Mouse (Mus musculus) kidney, embryonic 14.5 days (tissue): ENCODE results near the gene Lrrc8e. TPM values are rescaled to one million over a fixed set of nuclear protein-coding genes. Genes with fewer than 3 reads are reported as not detected.

Experiments used
- ATAC-seq: fragments of 200-750 bp; cut with Nextera tagmentation; 2 replicates; pipeline ENCODE4 v1.8.0; 2017; ENCODE audit warnings: moderate number of reproducible peaks, mild to moderate bottlenecking, moderate TSS enrichment, moderate library complexity; ENCODE audit not compliant: low FRiP score, low TSS enrichment
- H3K27ac ChIP-seq: fragments of 300-500 bp; sonication (generic); 2 replicates; pipeline ENCODE4 v1.5.1; 2014; ENCODE audit warnings: low read depth, mild to moderate bottlenecking, low read length, moderate library complexity, mixed read lengths
- H3K27me3 ChIP-seq: fragments of 300-500 bp; sonication (generic); 2 replicates; pipeline ENCODE4 v1.6.1; 2014; ENCODE audit warnings: mild to moderate bottlenecking, low read length; ENCODE audit not compliant: control insufficient read depth, insufficient read depth
- H3K36me3 ChIP-seq: fragments of 300-500 bp; sonication (generic); 2 replicates; pipeline ENCODE4 v1.6.1; 2014; ENCODE audit warnings: low read length, mixed read lengths; ENCODE audit not compliant: control insufficient read depth, insufficient read depth
- H3K4me1 ChIP-seq: fragments of 300-500 bp; sonication (generic); 2 replicates; pipeline ENCODE4 v1.6.1; 2014; ENCODE audit warnings: low read length, mixed read lengths; ENCODE audit not compliant: control insufficient read depth, insufficient read depth
- H3K4me2 ChIP-seq: fragments of 300-500 bp; sonication (generic); replicated peaks from 2 replicates; pipeline ENCODE4 v1.6.1; 2014; ENCODE audit warnings: low read depth, mild to moderate bottlenecking, low read length
- H3K4me3 ChIP-seq: fragments of 300-500 bp; sonication (generic); 2 replicates; pipeline ENCODE4 v1.5.1; 2014; ENCODE audit warnings: mild to moderate bottlenecking, low read length
- H3K9ac ChIP-seq: fragments of 300-500 bp; sonication (generic); 2 replicates; pipeline ENCODE4 v1.6.1; 2014; ENCODE audit warnings: low read depth, mild to moderate bottlenecking, low read length, moderate library complexity
- H3K9me3 ChIP-seq: fragments of 300-500 bp; sonication (generic); 2 replicates; pipeline ENCODE4 v1.6.1; 2016; ENCODE audit warnings: low read length; ENCODE audit not compliant: control insufficient read depth
- WGBS: fragments of 180-500 bp; shearing (Covaris S2); extraction: QIAGEN DNeasy Blood & Tissue Kit; methylation state at CpG from one replicate; pipeline ENCODE4 v1.1.7; 2014; 5-methylcytosine and 5-hydroxymethylcytosine counted together
- polyA plus RNA-seq: library from polyadenylated mRNA; unstranded; fragments of >200 nt; fragmentation: Nextera tagmentation; extraction: Ambion mirVana; gene quantifications from 2 replicates; pipeline ENCODE4 v1.2.1, GENCODE M21; 2014

Gene Lrrc8e
- polyA plus RNA-seq, 1 experiment from 2014 or later = 0.43 TPM

GRCm38 (mm10) chr8:4230612-4231351, 4.2 kb downstream of the Lrrc8e start:
- Histone ChIP-seq H3K9me3 (no peaks in the 10 kb centered on the region), H3K4me3 (no peak overlapping the region), H3K27ac (no peak overlapping the region), H3K36me3 (no peaks in the 10 kb centered on the region), H3K9ac (no peak overlapping the region), H3K27me3 (no peaks in the 10 kb centered on the region; the same call in none of the 2 replicates), H3K4me1 (0 out of 2 replicates have a peak, but pooled peaks cover 3% of the 10 kb centered on the region), H3K4me2 (no peak overlapping the region)
- 53% methylated on average over 10 of the region's 10 CpGs for WGBS
- ATAC-seq = no peak

- 23% methylated on average over 15 of the region's 15 CpGs for WGBS
- no peak; the same call in none of the 2 replicates for ATAC-seq
- peak overlapping the region; percentile 83 for H3K4me3 ChIP-seq
Observed at GRCm38 (mm10) chr8:4237814-4238433, 11.3 kb downstream of the Lrrc8e start.

GRCm38 (mm10) chr8:4238434-4239192, 12.0 kb downstream of the Lrrc8e start, which contains the start of the genes Map2k7 and Gm49320:
Gene Map2k7 (plus strand): TSS chr8:4238740.
Gene Gm49320 (plus strand): TSS chr8:4238865.
- no peaks in the 10 kb centered on the region for H3K9me3 ChIP-seq
- H3K4me1 ChIP-seq = peaks cover 11% of the 10 kb centered on the region
- WGBS = under 1% methylated on average over 61 of the region's 71 CpGs
- peak within 1 kb of the TSS; percentile 83 for H3K4me3 ChIP-seq
- H3K27me3 ChIP-seq = no peaks in the 10 kb centered on the region
- peak within 1 kb of the TSS; percentile 77 for H3K4me2 ChIP-seq
- peak within 1 kb of the TSS; percentile 81 for H3K9ac ChIP-seq
- peak within 1 kb of the TSS; percentile 93 for H3K27ac ChIP-seq
- ATAC-seq = peak; percentile 96
- H3K36me3 ChIP-seq = peaks cover 27% of the 10 kb centered on the region

More at GRCm38 (mm10) chr8:4237814-4238433, 11.3 kb downstream of the Lrrc8e start:
- Histone ChIP-seq H3K4me1 (peaks cover 11% of the 10 kb centered on the region), H3K27me3 (no peaks in the 10 kb centered on the region), H3K36me3 (peaks cover 21% of the 10 kb centered on the region), H3K9ac (peak overlapping the region; percentile 65), H3K27ac (peak overlapping the region; percentile 93), H3K9me3 (no peaks in the 10 kb centered on the region), H3K4me2 (peak overlapping the region; percentile 53)

- no peaks in the 10 kb centered on the region for H3K9me3 ChIP-seq
- peak overlapping the region; percentile 83 for H3K4me3 ChIP-seq
- H3K9ac ChIP-seq = peak overlapping the region; percentile 81
- H3K4me1 ChIP-seq = peaks cover 11% of the 10 kb centered on the region
- peaks cover 35% of the 10 kb centered on the region for H3K36me3 ChIP-seq
- 11% methylated on average over 19 of the region's 19 CpGs for WGBS
- ATAC-seq = peak; percentile 5; the same call in 1 of the 2 replicates
- peak overlapping the region; percentile 77 for H3K4me2 ChIP-seq
- peak overlapping the region; percentile 86 for H3K27ac ChIP-seq
- no peaks in the 10 kb centered on the region for H3K27me3 ChIP-seq
Observed at GRCm38 (mm10) chr8:4239193-4239890, 12.7 kb downstream of the Lrrc8e start.

- 93% methylated on average over 5 of the region's 5 CpGs for WGBS
- no peaks in the 10 kb centered on the region for H3K9me3 ChIP-seq
- H3K9ac ChIP-seq = no peak overlapping the region
- H3K36me3 ChIP-seq = peaks cover 77% of the 10 kb centered on the region
- H3K27ac ChIP-seq = no peak overlapping the region
- H3K27me3 ChIP-seq = no peaks in the 10 kb centered on the region
- H3K4me3 ChIP-seq = no peak overlapping the region
- H3K4me2 ChIP-seq = no peak overlapping the region
- no peak for ATAC-seq
- peaks cover 3% of the 10 kb centered on the region for H3K4me1 ChIP-seq
Observed at GRCm38 (mm10) chr8:4245061-4245460, 18.4 kb downstream of the Lrrc8e start.

GRCm38 (mm10) chr8:4245737-4246136, 19.1 kb downstream of the Lrrc8e start:
- peaks cover 77% of the 10 kb centered on the region for H3K36me3 ChIP-seq
- H3K9ac ChIP-seq = no peak overlapping the region
- no peak for ATAC-seq
- H3K4me2 ChIP-seq = no peak overlapping the region
- no peaks in the 10 kb centered on the region for H3K9me3 ChIP-seq
- H3K27ac ChIP-seq = no peak overlapping the region
- H3K4me3 ChIP-seq = no peak overlapping the region
- no peaks in the 10 kb centered on the region for H3K27me3 ChIP-seq
- no peaks in the 10 kb centered on the region; the same call in 1 of the 2 replicates for H3K4me1 ChIP-seq
- WGBS = 85% methylated on average over 13 of the region's 13 CpGs

GRCm38 (mm10) chr8:4247241-4247640, 20.6 kb downstream of the Lrrc8e start:
- no peaks in the 10 kb centered on the region for H3K27me3 ChIP-seq
- no peak overlapping the region for H3K4me3 ChIP-seq
- no peak overlapping the region for H3K27ac ChIP-seq
- no peak for ATAC-seq
- no peaks in the 10 kb centered on the region for H3K9me3 ChIP-seq
- H3K36me3 ChIP-seq = peaks cover 63% of the 10 kb centered on the region
- 91% methylated on average over 8 of the region's 8 CpGs for WGBS
- no peak overlapping the region for H3K9ac ChIP-seq
- no peaks in the 10 kb centered on the region; the same call in 1 of the 2 replicates for H3K4me1 ChIP-seq
- no peak overlapping the region for H3K4me2 ChIP-seq

GRCm38 (mm10) chr8:4247951-4248540, 21.4 kb downstream of the Lrrc8e start, which contains the start of gene Tgfbr3l:
Gene Tgfbr3l (plus strand): TSS chr8:4248214.
- 86% methylated on average over 15 of the region's 15 CpGs for WGBS
- no peak within 1 kb of the TSS for H3K4me3 ChIP-seq
- no peaks in the 10 kb centered on the region; the same call in 1 of the 2 replicates for H3K4me1 ChIP-seq
- no peak within 1 kb of the TSS for H3K9ac ChIP-seq
- no peaks in the 10 kb centered on the region for H3K9me3 ChIP-seq
- H3K27me3 ChIP-seq = no peaks in the 10 kb centered on the region
- peak within 1 kb of the TSS; percentile 17; the same call in 1 of the 2 replicates for H3K27ac ChIP-seq
- H3K4me2 ChIP-seq = 0 out of 2 replicates have a peak within 1 kb of the TSS, but pooled peaks have one; percentile 21
- peaks cover 55% of the 10 kb centered on the region for H3K36me3 ChIP-seq
- ATAC-seq = no peak
